Mouse (Mus musculus) adrenal gland, postnatal 4 days (tissue): ENCODE results near the gene Rhbdd3. TPM values are rescaled to one million over a fixed set of nuclear protein-coding genes. Genes with fewer than 3 reads are reported as not detected.

Experiments used
- DNase-seq, 2 experiments: peaks; one replicate each; pipeline ENCODE4 v3.0.0; 2021 to 2022; ENCODE audit warnings: low spot score in 2 of 2, mixed read lengths in 2 of 2
- total RNA-seq, 2 experiments: library from RNA; stranded (reverse); gene quantifications; 2 replicates each; pipeline ENCODE4 v1.2.3; 2021

Gene Rhbdd3
- total RNA-seq, 2 experiments from 2014 or later, result 29.5 to 34.1 TPM

GRCm38 (mm10) chr11:5114931-5115581, 16.3 kb downstream of the Rhbdd3 start:
- peak; percentile 68 to 82 for DNase-seq

- DNase-seq, result no peak
These were observed 27.0 kb downstream of the Rhbdd3 start for GRCm38 (mm10) chr11:5125713-5126112.

GRCm38 (mm10) chr11:5129035-5129480, 30.3 kb downstream of the Rhbdd3 start:
- DNase-seq, result no peak

- no peak for DNase-seq
These were observed 31.5 kb downstream of the Rhbdd3 start for GRCm38 (mm10) chr11:5130111-5130665.

GRCm38 (mm10) chr11:5132751-5133150, 34.0 kb downstream of the Rhbdd3 start:
- DNase-seq, result no peak

- no peak for DNase-seq
These were observed 37.2 kb downstream of the Rhbdd3 start for GRCm38 (mm10) chr11:5135914-5136313.

- no peak for DNase-seq
These were observed 39.9 kb downstream of the Rhbdd3 start for GRCm38 (mm10) chr11:5138642-5139041.

GRCm38 (mm10) chr11:5139372-5139771, 40.6 kb downstream of the Rhbdd3 start:
- no peak for DNase-seq

GRCm38 (mm10) chr11:5140619-5141018, 41.9 kb downstream of the Rhbdd3 start:
- DNase-seq, result peak in 1 of 2 experiments; percentile 61

- DNase-seq, result no peak
These were observed 42.5 kb downstream of the Rhbdd3 start for GRCm38 (mm10) chr11:5141252-5141651.

- DNase-seq, result no peak
These were observed 43.2 kb downstream of the Rhbdd3 start for GRCm38 (mm10) chr11:5141965-5142364.

- no peak for DNase-seq
These were observed 46.9 kb downstream of the Rhbdd3 start for GRCm38 (mm10) chr11:5145600-5145999.

- no peak for DNase-seq
These were observed 50.5 kb downstream of the Rhbdd3 start for GRCm38 (mm10) chr11:5149249-5149648.

- DNase-seq, result no peak
These were observed 51.2 kb downstream of the Rhbdd3 start for GRCm38 (mm10) chr11:5149955-5150354.

GRCm38 (mm10) chr11:5150416-5151246, 51.9 kb downstream of the Rhbdd3 start:
- no peak for DNase-seq

GRCm38 (mm10) chr11:5151247-5151630, 52.5 kb downstream of the Rhbdd3 start:
- DNase-seq, result no peak

GRCm38 (mm10) chr11:5151680-5152337, 53.1 kb downstream of the Rhbdd3 start, which contains the start of gene Emid1:
Gene Emid1, minus strand, starts transcription at chr11:5152257.
- no peak for DNase-seq

- no peak for DNase-seq
These were observed 56.5 kb downstream of the Rhbdd3 start for GRCm38 (mm10) chr11:5154961-5155805.
